Mouse (Mus musculus) mature B cell (primary cell): ENCODE measurements around the gene Hectd1.

ENCODE experiments used
- in situ Hi-C: fragments of 300-500 bp; cut with MboI; formaldehyde crosslinking; loops from 2 replicates; pipeline ENCODE4 v1.14.3; 2019

Hectd1 gene

DNA sequence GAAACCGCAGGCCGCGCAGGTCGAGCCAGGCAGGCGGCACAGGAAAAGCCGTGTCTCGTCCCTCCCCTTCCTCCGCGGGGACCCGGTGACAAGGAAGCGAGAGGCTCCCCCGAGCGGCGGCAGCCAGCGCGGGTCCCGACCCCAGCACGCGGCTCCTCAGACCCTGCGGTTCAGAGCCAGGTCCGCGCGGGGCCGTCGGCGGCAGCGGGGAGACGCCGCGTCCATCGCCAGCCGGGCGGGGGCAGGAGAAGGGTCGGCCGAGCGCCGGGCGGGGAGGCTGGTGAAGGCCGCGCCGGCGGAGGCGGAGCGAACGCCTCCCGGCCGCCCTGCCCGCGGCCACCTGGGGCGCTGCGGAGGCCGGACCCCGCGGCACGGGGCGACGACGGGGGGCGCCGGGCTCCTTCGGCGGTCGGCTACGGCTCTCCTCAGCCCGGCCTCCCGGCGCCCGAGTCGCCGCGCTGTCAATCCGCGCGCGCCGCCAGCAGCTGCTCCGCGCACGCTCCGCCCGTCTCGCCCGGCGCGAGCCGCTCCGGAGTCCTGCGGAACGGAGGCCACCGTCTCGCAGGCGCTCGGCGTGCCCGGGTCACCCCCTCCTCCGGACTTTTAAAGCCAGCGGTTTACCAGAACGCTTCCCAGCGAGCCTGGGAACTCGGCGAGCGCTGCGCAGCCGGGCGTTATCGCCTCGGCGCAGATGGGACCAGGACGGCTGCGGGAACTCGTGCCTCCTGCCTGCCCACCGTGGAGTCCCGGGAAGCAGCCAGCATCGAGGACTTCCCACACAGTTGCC is at the start of gene Hectd1:
Hectd1 (minus strand) TSS at position 247 of the 787 bp plus-strand sequence.
- in situ Hi-C loops, result loop anchor here (25.0 kb wide), 1 partner anchor 783 kb away; no protein-coding TSS in a partner anchor

DNA sequence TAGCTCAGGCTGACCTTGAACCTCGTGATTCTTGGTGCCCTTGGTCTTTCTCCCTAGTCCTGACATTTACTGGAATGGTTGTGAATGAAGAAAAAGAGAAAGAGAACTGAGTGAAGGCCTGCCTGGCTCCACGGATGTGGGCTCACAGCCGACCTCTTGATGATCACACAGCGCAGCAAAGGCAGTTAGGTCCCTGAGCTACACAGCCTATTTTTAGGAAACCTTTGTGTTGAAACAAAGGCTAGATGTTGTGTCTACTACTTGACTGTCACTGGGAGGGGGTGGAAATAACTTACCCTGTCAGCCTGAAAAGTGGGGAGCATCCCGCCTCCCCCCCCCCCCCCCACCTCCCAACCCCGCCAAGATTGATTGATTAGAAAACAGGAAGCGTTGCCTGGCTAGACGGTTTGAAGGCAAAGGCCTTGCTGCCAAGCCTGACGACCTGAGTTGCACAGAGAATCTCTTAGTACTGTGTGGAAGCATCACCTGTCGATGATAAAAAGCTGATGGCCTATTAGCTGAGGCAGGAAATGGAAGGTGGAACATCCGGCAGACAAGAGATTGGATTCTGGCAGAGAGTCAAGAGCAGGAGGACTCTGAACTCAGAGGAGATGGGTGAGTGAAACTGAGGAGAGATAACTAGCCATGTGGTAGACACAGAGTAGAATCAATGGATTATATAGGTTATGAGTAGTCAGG is 42.3 kb upstream of the Hectd1 start:
- in situ Hi-C loops, result no loop called here

GRCm38 (mm10) chr12:51869511-51869910 is 40.2 kb upstream of the Hectd1 start:
- in situ Hi-C loops, result no loop called here

GRCm38 (mm10) chr12:51867076-51867475 is 37.7 kb upstream of the Hectd1 start:
- in situ Hi-C loops, result no loop called here

GRCm38 (mm10) chr12:51866226-51866910 is 37.0 kb upstream of the Hectd1 start:
- in situ Hi-C loops, result no loop called here

GRCm38 (mm10) chr12:51865790-51866179 is 36.4 kb upstream of the Hectd1 start:
- in situ Hi-C loops, result no loop called here

- in situ Hi-C loops, result no loop called here
Measured at GRCm38 (mm10) chr12:51865061-51865789, 35.9 kb upstream of the Hectd1 start.

DNA sequence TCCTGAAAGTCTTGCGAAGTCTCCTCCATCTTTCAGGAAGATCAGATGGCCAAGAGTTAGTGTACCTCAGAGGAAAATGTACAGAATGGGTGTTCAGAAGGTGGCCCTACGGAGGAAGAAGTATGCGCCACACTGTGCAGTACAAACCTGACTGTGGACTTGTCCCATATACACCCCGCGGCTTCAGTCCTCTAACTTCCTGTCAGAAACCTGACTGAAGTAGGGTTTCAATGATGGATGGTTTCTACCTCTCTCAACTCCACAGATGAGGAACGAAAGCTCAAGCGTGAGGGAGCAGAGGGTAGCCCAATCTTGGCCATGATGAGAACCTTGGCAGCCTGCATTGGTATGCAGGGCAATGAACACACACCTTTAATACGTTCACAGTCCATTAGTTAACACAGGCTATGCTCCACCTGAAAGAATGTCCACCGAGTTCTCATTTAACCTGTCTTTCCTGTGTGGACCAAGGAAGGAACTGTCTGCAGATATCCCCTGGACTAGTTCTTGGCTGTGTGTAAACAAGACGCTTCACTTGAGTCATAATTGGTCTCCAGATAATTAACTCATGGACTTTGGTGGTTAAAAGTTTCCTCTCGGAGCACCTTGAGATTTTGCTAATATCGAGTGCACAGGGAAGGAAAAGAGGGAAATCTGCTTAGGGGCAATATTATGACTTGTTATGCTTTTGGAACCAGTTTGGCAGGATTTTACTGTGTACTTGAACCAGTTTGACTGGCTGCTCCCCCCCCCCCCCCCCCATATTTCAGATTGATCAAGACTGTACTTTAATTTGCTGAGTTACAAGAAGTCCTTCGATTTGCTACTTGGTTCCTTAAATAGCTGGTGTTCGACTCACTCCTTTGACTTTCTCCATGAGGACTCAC is 34.0 kb upstream of the Hectd1 start:
- in situ Hi-C loops, result no loop called here

DNA sequence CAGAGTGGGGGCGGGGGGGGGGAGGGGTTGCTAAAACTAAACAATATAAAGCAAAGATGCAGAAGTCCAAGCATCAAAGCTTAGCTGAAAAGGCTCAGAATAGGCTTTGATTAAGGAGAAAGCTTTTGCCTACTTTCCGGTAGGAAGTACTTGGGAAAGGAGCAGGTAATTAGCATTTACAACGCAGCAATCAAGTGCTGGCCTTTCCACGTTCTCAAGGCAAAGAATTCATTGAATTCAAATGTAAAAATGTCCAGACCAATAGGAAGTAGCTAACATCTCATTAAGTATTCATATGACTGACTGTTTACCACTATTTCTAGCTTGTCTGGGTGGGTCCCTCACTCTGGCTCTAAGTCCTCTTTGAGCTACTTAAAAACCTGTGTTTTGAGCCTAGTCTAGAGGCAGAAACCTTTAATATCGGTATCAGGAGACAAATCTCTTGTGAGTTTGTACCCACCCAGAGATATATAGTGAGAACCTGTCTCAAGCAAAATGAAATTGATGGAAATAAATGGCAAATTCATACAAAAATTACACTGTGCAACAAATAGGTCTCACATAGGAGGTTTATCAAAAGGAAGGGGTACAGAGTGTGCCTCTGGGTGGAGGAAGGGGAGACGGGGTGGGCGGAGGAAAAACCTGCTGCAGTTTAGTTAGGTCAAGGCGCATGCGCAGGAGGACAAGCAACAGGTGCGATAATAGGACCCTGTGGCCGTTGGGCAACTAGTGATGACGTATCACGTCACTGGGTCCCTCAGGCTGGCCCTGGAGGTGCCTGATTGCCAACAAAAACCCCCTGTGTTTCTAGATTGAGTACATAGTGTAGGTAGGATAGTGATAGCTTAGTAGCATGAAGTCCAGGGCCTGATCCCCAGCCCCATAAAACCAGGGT is 29.0 kb upstream of the Hectd1 start:
- in situ Hi-C loops, result no loop called here

DNA sequence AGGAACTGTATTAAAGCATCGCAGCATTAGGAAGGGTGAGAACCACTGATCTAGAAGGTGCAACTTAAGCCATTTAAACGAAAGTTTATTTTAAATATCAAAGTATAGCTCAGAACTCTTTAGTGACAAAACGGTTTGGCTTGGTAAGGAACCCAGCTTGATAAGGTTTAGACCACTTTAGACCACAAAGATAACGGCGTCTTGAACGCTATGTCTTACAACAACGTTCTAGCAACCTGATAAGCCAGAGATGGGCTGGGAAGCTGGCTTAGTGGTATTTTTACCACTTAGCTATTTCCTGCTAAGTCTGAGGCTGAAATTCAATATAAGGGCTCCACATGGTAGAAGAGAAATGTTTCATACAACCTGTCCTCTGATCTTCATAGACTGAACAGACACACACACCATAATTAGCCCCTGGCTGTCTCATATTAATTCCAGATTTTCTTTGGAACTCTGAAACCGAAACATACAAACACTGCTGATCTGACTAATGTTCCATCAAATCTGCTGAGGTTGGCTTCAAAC is 27.5 kb upstream of the Hectd1 start:
- in situ Hi-C loops, result no loop called here

DNA sequence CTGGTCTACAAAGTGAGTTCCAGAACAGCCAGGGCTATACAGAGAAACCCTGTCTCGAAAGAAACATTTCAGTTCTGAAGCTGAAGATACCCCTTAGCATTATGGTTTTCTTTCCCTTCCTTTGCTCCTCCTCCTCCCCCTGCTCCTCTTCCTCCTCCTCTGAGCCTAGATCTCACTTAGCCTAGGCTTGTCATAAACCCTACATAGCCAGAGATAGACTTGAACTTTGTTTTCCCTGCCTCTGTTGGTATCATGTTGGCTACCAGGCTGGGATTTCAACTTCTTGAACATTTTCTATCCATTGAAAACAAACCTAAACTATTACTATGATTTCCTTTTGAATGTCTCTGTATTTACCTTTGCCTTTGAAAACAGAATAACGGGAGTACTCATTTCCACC is 26.5 kb upstream of the Hectd1 start:
- in situ Hi-C loops, result no loop called here

DNA sequence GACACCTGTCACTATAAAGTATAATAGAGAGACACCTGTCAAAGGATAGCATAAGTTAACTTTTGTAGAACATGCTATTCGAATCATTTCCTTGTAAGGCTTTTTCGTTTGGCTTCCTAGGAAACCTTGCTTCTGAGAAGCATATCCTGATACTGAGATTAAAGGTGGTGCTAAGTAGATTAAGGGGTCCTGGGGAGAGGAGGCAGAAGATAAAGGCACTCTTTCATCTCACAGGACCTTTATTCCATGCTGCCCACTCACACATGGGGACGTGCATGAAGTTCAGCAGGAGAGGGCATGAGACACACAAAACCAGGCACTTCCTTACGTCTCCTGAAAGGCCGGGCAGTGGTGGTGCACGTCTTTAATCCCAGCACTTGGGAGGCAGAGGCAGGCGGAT is 26.1 kb upstream of the Hectd1 start:
- in situ Hi-C loops, result no loop called here

GRCm38 (mm10) chr12:51851617-51852016 is 22.3 kb upstream of the Hectd1 start:
- in situ Hi-C loops, result no loop called here

GRCm38 (mm10) chr12:51851155-51851554 is 21.8 kb upstream of the Hectd1 start:
- in situ Hi-C loops, result no loop called here

DNA sequence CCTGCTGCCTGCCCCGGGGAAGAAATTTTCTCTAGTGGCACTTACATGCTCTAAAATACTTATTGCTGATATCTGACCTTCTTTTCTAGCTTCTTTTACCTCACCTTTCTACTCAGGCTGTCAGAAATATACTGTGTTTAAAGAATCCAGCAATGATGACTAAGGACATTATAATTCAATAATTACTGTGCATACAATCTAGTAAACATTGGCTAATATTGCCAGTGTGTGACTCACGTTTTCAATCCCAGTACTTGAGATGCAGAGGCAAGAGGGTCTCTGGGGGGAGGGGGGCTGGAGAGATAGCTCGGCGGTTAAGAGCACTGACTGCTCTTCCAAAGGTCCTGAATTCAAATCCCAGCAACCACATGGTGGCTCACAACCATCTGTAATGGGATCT is 21.0 kb upstream of the Hectd1 start:
- in situ Hi-C loops, result no loop called here

DNA sequence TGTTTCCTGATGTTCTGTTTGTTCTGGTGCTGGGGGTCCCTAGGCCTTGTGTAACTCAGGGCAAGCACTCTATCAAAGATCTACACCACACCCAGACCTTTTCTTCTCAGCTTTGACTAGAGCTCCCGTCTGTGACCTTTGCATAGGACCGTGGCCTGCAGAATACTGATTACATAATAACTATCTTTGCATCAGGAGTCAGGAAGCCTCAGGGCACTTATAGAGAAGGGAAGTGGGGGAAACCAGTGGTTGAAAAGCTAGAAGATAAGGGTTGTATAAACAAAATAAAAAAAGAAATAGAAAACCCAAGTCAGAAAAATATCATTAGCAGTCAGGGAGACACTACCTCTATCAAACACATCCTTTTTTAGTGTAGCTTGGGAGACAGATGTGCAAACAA is 20.6 kb upstream of the Hectd1 start:
- in situ Hi-C loops, result loop anchor here (25.0 kb wide), 1 partner anchor 762 kb away; no protein-coding TSS in a partner anchor

- in situ Hi-C loops, result loop anchor here (25.0 kb wide), 1 partner anchor 764 kb away; no protein-coding TSS in a partner anchor
Measured at GRCm38 (mm10) chr12:51847953-51848680, 18.8 kb upstream of the Hectd1 start.

- in situ Hi-C loops, result loop anchor here (25.0 kb wide), 1 partner anchor 767 kb away; no protein-coding TSS in a partner anchor
Measured at GRCm38 (mm10) chr12:51845261-51845660, 15.9 kb upstream of the Hectd1 start.
